Mouse (Mus musculus): ENCODE results near the gene Ripor2. TPM values are rescaled to one million over a fixed set of nuclear protein-coding genes. Genes with fewer than 3 reads are reported as not detected.

Ripor2 gene
- total RNA-seq, 1 experiment from 2014 or later: 610 TPM

Other genes starting within 250 kb of the Ripor2 start
- 2.0 and 2.2 TPM in 2 replicates for gene Armh2, start 159.0 kb downstream of the Ripor2 start, total RNA-seq (2017)
- 10.3 and 12.3 TPM in 2 replicates for gene Gmnn, start 179.7 kb downstream of the Ripor2 start, total RNA-seq (2017)
- gene BC005537, start 219.5 kb downstream of the Ripor2 start, total RNA-seq (2017): 71.0 and 76.9 TPM in 2 replicates
- 24.4 and 27.4 TPM in 2 replicates for gene Acot13, start 249.4 kb downstream of the Ripor2 start, total RNA-seq (2017)
- gene Tdp2, start 249.5 kb downstream of the Ripor2 start, total RNA-seq (2017): 54.3 and 54.8 TPM in 2 replicates

Measured in neutrophil, adult 5-6 weeks (primary cell).